Mouse (Mus musculus) left cerebral cortex, adult 6 months (tissue): Measurements from ENCODE around the gene Psmc2. TPM values are rescaled to one million over a fixed set of nuclear protein-coding genes. Genes with fewer than 3 reads are reported as not detected.

Source experiments
- long read RNA-seq, 2 experiments: library from polyadenylated mRNA; unstranded; transcript quantifications; one replicate each; pipeline ENCODE4 v2.0.0; 2019 to 2020
- polyA plus RNA-seq: library from polyadenylated mRNA; unstranded; fragments of <200 nt; fragmentation: Nextera tagmentation; gene quantifications from 2 replicates; pipeline ENCODE4 v1.2.3, GENCODE M21; 2021

Psmc2 gene
- 113 and 134 TPM in 2 replicates for polyA plus RNA-seq
- long read RNA-seq, experiment 1, partial matches to known transcripts = 563 of 572 reads
- long read RNA-seq, experiment 1, other reads (novel, unspliced or antisense) = 9 of 572 reads
- long read RNA-seq, experiment 2, partial matches to known transcripts = 241 of 248 reads
- long read RNA-seq, experiment 2, other reads (novel, unspliced or antisense) = 6 of 248 reads

DNA sequence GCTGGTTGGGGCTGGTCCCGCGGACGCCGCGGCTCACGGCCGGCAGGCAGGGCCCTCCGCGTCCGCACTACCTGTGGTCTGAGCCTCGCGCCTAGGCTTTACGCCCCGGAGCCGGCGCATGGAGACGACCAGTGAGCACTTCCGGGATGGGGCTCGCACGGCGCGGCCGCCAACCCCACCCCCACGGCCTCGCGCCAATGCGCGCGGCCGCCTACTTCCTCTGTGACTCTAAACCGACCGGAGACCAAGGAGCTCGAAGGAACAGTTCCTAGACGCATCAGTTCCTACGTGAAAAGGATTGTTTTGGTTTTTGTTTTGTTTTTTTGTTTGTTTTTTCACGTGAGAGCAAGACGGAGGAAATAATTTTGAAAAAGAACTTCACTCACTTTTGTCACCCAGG lies at the start of gene Psmc2, which contains the start of gene Dnajc2:
Gene Psmc2, plus strand, starts transcription at position 231 of the 400 bp plus-strand sequence.
Gene Dnajc2, minus strand, starts transcription at position 199 of the 400 bp plus-strand sequence.

DNA sequence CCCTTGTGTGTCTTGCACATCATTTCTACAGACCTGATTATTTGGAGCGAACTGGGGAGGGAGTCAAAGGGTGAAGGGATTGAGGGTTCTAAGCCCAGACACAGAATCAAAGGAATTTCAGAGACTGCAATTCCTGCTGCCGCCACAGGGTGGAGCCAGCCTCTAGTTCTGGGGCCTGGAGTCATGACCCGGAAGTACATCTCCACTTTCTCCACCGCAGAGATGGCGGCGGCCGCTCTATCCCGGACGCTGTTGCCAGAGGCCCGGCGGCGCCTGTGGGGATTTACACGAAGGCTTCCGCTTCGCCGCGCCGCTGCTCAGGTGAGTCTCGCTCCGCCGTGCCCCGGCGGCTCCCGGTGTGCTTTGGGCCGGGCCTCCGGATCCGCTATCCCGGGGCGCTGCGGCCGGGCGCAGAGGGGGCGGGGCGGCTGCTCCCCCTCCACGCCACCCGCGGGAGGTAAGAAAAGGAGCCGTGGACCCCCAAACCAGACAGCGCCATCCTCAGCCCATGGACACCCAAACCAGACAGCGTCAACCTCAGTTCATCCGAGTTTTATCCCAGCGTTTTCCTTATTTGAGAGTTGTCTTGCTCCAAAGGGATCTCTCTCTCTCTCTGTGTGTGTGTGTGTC lies 48.0 kb upstream of the Psmc2 start, which contains the start of gene Pmpcb:
Gene Pmpcb, plus strand, starts transcription at position 186 of the 630 bp plus-strand sequence.

Other genes starting within 250 kb of the Psmc2 start
- 0.35 and 0.48 TPM in 2 replicates for gene Lrrc17, start 241.7 kb upstream of the Psmc2 start, polyA plus RNA-seq
- gene Fbxl13, start 139.6 kb upstream of the Psmc2 start, polyA plus RNA-seq = 0.04 and 0.15 TPM in 2 replicates
- 17.6 and 18.7 TPM in 2 replicates for gene Armc10, start 139.5 kb upstream of the Psmc2 start, polyA plus RNA-seq
- 6.1 and 6.8 TPM in 2 replicates for gene Napepld, start 83.9 kb upstream of the Psmc2 start, polyA plus RNA-seq
- gene Pmpcb, start 48.1 kb upstream of the Psmc2 start, polyA plus RNA-seq = 66.1 and 81.6 TPM in 2 replicates
- gene Dnajc2, start within 50 bp of the Psmc2 start, polyA plus RNA-seq = 38.2 and 38.7 TPM in 2 replicates
- 0.04 TPM in 1 of 2 replicates, not detected in the other for gene Slc26a5, start 80.3 kb downstream of the Psmc2 start, polyA plus RNA-seq